Comparison of ENCODE assay signal across 9 mouse cellular contexts in genomic region chr4:102255295-102255670, GRCm38 (mm10).
DNase-seq lines count a peak whose midpoint lies in the region; ATAC-seq and TF ChIP-seq lines count a peak whose summit lies in the region.
"Had no signal": no experiment of that assay in that cellular context is flagged by ENCODE, and none has a peak within 500 bp of the region (broad histone marks: within the 10 kb centered on the region; RNA-seq: fewer than 3 reads in every experiment).

No protein-coding gene starts in this region.

- ATAC-seq in kidney, postnatal 0 days (replicated peaks; ENCODE audit: low FRiP score, low read depth): no peak
- ATAC-seq in neural tube, embryonic 14.5 days (ENCODE audit: low read depth): peak; percentile 34; the same call in 1 of the 2 replicates
- ATAC-seq in activated CD4-positive, CD25-positive, alpha-beta regulatory T cell, adult 4 months: no peak

- no peaks in the 10 kb centered on the region for H3K36me3 ChIP-seq in kidney, postnatal 0 days (ENCODE audit: insufficient read depth, low read length)
- H3K36me3 ChIP-seq in limb, embryonic 10.5 days: no peaks in the 10 kb centered on the region
- no peaks in the 10 kb centered on the region for H3K36me3 ChIP-seq in neural tube, embryonic 14.5 days (ENCODE audit: control insufficient read depth, insufficient read depth, low read length)
- H3K36me3 ChIP-seq: G1E had no signal

- DNase-seq in kidney, postnatal 0 days (ENCODE audit: low spot score): peak; percentile 72
- DNase-seq in kidney, adult 8-10 months: no peak
- DNase-seq in limb, embryonic 10.5 days (ENCODE audit: low spot score): no peak
- no peak for DNase-seq in cerebellum, adult 18-20 months
- no peak for DNase-seq in thymus, postnatal 36 days

- 50% methylated on average over 9 of the region's 9 CpGs for WGBS in kidney, postnatal 0 days
- 78% methylated on average over 9 of the region's 9 CpGs for WGBS in limb, embryonic 10.5 days
- 25% methylated on average over 9 of the region's 9 CpGs for WGBS in neural tube, embryonic 14.5 days

- H3K4me2 ChIP-seq in kidney, postnatal 0 days (ENCODE audit: low read length): peak overlapping the region; percentile 55
- peak overlapping the region; percentile 83 for H3K4me2 ChIP-seq in neural tube, embryonic 14.5 days (ENCODE audit: low read depth, low read length)

- TF ChIP-seq CTCF in kidney, postnatal 0 days (IDR thresholded peaks at IDR 0.05; ENCODE audit: low read depth): no peak
- no peak for TF ChIP-seq CTCF in embryonic fibroblast, embryonic 13.5 days (IDR thresholded peaks at IDR 0.05; ENCODE audit: borderline replicate concordance, insufficient read depth, low read length)

- no peak for TF ChIP-seq POLR2A in embryonic fibroblast, embryonic 13.5 days (IDR thresholded peaks at IDR 0.05; ENCODE audit: low read depth, low read length)

- no peaks in the 10 kb centered on the region for H3K27me3 ChIP-seq in kidney, postnatal 0 days (ENCODE audit: insufficient read depth, low read length)
- no peaks in the 10 kb centered on the region for H3K27me3 ChIP-seq in limb, embryonic 10.5 days (ENCODE audit: low read depth, poor library complexity, severe bottlenecking)
- no peaks in the 10 kb centered on the region for H3K27me3 ChIP-seq in neural tube, embryonic 14.5 days (ENCODE audit: control insufficient read depth, insufficient read depth, low read length)

- no peak overlapping the region for H3K9ac ChIP-seq in kidney, postnatal 0 days (ENCODE audit: low read depth, low read length)
- H3K9ac ChIP-seq in neural tube, embryonic 14.5 days (replicated peaks; ENCODE audit: low read depth, low read length): peak overlapping the region; percentile 58

- H3K4me1 ChIP-seq in kidney, postnatal 0 days (replicated peaks; ENCODE audit: insufficient read depth, low read length): no peaks in the 10 kb centered on the region
- H3K4me1 ChIP-seq in embryonic fibroblast, embryonic 13.5 days (ENCODE audit: control insufficient read depth, insufficient read depth, low read length): peaks cover 2% of the 10 kb centered on the region; the same call in 1 of the 2 replicates
- peaks cover 8% of the 10 kb centered on the region; the same call in 1 of the 2 replicates for H3K4me1 ChIP-seq in limb, embryonic 10.5 days
- H3K4me1 ChIP-seq in neural tube, embryonic 14.5 days (ENCODE audit: control insufficient read depth, insufficient read depth, low read length): no peaks in the 10 kb centered on the region; the same call in 1 of the 2 replicates

- no peaks in the 10 kb centered on the region for H3K9me3 ChIP-seq in kidney, postnatal 0 days (replicated peaks; ENCODE audit: low read length)
- no peaks in the 10 kb centered on the region for H3K9me3 ChIP-seq in limb, embryonic 10.5 days (replicated peaks)
- no peaks in the 10 kb centered on the region for H3K9me3 ChIP-seq in neural tube, embryonic 14.5 days (ENCODE audit: control insufficient read depth, low read length)

- H3K4me3 ChIP-seq in kidney, postnatal 0 days (replicated peaks; ENCODE audit: low read depth, low read length): 0 out of 2 replicates have a peak overlapping the region, but pooled peaks have one; percentile 20
- H3K4me3 ChIP-seq in embryonic fibroblast, embryonic 13.5 days (ENCODE audit: insufficient read depth, low read length): peak overlapping the region; percentile 7; the same call in 1 of the 2 replicates
- 0 out of 2 replicates have a peak overlapping the region, but pooled peaks have one; percentile 23 for H3K4me3 ChIP-seq in limb, embryonic 10.5 days
- H3K4me3 ChIP-seq in neural tube, embryonic 14.5 days (ENCODE audit: low read depth, low read length): peak overlapping the region; percentile 27

- no peak overlapping the region for H3K27ac ChIP-seq in kidney, postnatal 0 days
- H3K27ac ChIP-seq in embryonic fibroblast, embryonic 13.5 days (ENCODE audit: insufficient read depth, low read length): no peak overlapping the region
- 0 out of 2 replicates have a peak overlapping the region, but pooled peaks have one; percentile 28 for H3K27ac ChIP-seq in limb, embryonic 10.5 days
- H3K27ac ChIP-seq in neural tube, embryonic 14.5 days (ENCODE audit: low read depth, low read length): peak overlapping the region; percentile 65

Comparison
In these comparisons a context has a peak if more than half of its experiments do, and no peak if none do; other contexts are left out.
1. H3K27ac ChIP-seq: peak in limb, embryonic 10.5 days (single experiment) and neural tube, embryonic 14.5 days (single experiment); none in kidney, postnatal 0 days (single experiment) and embryonic fibroblast, embryonic 13.5 days (single experiment).
2. Peak in every context shown above with its lines, with median percentiles within 50 percentile points of each other: H3K4me3 ChIP-seq.